Mouse (Mus musculus): ENCODE measurements around the gene Abat. TPM values are rescaled to one million over a fixed set of nuclear protein-coding genes. Genes with fewer than 3 reads are reported as not detected.

Abat gene
- 160 TPM for polyA plus RNA-seq (2014; fragmentation: Illumina TruSeq; extraction: RNeasy Lipid Tissue Mini Kit (QIAGEN cat#74804); ENCODE audit: low read depth, low replicate concordance)

DNA sequence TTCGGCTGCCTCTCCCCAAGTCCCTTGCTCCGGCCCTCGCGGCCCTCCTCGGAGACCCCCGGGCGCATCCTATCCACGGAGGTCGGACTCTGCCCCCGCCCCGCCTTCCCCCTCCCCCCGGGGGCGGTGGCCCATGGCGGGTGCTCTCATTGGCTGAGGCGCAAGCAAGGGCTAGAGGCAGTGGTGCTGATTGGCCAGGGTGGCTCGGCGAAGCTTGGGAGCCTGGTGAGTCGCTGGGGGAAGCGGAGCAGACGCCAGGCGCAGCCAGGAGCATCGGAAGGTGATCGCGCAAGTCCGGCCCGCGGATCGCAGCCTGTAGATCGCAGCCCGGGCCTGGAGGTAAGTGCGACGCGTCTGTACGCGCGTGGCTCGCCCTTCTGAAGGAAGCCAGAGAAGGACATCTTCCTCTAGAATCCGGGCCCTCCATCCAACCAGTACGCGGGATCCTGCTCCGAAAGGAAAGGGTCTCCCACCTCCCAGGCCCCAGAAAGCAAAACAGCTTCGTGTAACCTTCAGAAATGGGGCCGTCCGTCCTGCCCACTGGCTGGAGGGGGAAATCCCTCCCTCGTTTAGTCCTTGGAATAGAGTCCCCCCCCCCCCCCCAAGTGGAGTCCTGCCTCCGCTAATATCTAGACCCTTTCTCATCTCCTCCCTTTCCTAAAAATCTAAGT lies at the start of gene Abat:
Abat (plus strand) TSS at position 194 of the 671 bp plus-strand sequence.

DNA sequence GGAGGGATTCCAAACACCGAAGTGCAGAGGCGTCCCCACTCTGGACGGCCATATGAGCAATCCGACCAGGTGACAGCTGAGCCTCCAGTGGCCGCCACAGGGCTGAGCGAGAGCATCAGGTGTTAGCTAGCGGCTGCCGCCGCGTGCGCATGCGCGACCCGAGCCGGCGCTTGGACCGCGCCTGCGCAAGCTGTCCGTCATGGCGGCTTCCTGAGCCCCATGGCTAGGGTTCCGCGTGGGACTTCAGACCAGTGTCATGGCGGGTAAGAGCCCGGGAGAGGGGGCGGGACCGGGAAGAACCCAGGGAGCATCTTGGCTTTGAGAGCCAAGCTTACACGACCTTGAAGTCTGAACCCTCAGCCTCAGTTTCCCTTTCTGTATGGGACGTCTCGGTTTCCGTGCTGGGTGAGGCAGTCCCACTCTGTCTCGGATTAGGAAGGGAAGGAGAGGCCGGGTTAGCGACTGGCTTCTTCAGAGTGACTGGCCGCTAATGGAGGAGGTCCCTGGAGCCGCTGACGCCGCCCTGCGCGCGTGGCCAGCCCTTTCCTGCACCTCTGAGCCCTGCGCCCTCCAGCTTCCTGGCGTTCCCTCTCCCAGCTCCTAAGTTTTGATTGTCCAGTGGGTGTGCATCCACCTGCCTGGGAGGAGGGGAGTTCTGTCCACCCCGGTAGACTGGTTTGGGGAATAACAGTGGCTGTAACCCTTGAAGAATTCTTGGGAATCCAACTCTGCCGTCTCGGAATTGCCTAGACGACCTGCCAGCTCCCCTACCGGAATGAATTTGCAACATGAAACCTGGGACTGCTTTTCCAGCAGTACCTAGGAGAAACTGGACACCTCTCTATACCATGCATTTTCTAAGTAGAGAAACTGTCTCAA lies 42.4 kb upstream of the Abat start, which contains the start of gene Mettl22:
Mettl22 (plus strand) TSS at position 186 of the 879 bp plus-strand sequence.

DNA sequence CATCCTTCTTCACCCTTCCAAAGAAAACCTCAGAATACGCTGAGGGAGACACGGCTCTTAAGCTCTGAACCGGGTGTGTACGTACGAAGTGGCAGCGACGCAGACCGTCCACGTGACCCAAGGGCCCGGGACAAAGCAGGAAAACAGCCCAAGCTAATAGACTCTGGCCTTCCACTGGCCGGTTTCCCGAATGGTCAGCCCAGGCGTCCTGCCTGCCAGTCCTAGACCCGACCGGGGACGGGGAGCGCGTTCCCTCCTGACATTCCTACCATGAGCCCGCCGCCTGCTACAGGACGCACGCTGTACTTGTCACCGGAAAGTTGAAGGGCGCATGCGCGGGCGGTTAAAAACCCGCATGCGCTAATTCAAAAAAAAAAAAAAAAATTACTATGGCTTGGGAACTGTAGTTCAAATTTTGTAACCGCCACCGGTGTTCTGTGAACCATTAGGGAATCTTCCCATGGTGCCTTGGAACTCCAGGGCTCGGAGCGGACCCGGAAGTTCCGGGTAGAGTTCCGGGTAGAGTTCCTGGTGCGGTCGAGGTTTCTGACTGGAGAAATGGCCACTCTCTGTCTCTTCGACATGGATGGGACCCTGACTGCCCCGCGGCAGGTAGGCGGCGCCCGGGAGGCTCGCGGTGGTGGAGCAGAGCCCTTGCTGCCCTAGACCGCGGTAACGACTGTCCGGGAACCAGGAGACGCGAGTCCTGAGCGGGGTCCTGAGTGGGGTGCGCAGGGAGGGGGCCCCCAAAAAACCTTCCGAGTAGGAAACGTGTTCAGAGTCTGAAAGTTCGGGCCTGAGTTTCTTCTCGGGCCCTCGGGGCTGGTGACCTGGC lies 124.2 kb downstream of the Abat start, which contains the start of the genes Pmm2 and Tmem186:
Pmm2 (plus strand) TSS at position 458 of the 835 bp plus-strand sequence.
Tmem186 (minus strand) TSS at position 496 of the 835 bp plus-strand sequence.

Other genes starting within 250 kb of the Abat start
- gene Tmem114, start 88.3 kb upstream of the Abat start, polyA plus RNA-seq (2014; fragmentation: Illumina TruSeq; extraction: RNeasy Lipid Tissue Mini Kit (QIAGEN cat#74804); ENCODE audit: low read depth, low replicate concordance), result not detected
- gene Mettl22, start 42.6 kb upstream of the Abat start, polyA plus RNA-seq (2014; fragmentation: Illumina TruSeq; extraction: RNeasy Lipid Tissue Mini Kit (QIAGEN cat#74804); ENCODE audit: low read depth, low replicate concordance), result 0.88 TPM
- 578 TPM for gene Pmm2, start 124.2 kb downstream of the Abat start, polyA plus RNA-seq (2014; fragmentation: Illumina TruSeq; extraction: RNeasy Lipid Tissue Mini Kit (QIAGEN cat#74804); ENCODE audit: low read depth, low replicate concordance)
- gene Tmem186, start 124.3 kb downstream of the Abat start, polyA plus RNA-seq (2014; fragmentation: Illumina TruSeq; extraction: RNeasy Lipid Tissue Mini Kit (QIAGEN cat#74804); ENCODE audit: low read depth, low replicate concordance), result 9.1 TPM
- 23.3 TPM for gene Carhsp1, start 158.7 kb downstream of the Abat start, polyA plus RNA-seq (2014; fragmentation: Illumina TruSeq; extraction: RNeasy Lipid Tissue Mini Kit (QIAGEN cat#74804); ENCODE audit: low read depth, low replicate concordance)
- not detected for gene Gm5767, start 167.3 kb downstream of the Abat start, polyA plus RNA-seq (2014; fragmentation: Illumina TruSeq; extraction: RNeasy Lipid Tissue Mini Kit (QIAGEN cat#74804); ENCODE audit: low read depth, low replicate concordance)